Mouse (Mus musculus): ENCODE data around the gene Hoxb2. TPM values are rescaled to one million over a fixed set of nuclear protein-coding genes. Genes with fewer than 3 reads are reported as not detected.

The Hoxb2 gene
- polyA plus RNA-seq, 1 experiment from 2014 or later, result 0.10 TPM

DNA sequence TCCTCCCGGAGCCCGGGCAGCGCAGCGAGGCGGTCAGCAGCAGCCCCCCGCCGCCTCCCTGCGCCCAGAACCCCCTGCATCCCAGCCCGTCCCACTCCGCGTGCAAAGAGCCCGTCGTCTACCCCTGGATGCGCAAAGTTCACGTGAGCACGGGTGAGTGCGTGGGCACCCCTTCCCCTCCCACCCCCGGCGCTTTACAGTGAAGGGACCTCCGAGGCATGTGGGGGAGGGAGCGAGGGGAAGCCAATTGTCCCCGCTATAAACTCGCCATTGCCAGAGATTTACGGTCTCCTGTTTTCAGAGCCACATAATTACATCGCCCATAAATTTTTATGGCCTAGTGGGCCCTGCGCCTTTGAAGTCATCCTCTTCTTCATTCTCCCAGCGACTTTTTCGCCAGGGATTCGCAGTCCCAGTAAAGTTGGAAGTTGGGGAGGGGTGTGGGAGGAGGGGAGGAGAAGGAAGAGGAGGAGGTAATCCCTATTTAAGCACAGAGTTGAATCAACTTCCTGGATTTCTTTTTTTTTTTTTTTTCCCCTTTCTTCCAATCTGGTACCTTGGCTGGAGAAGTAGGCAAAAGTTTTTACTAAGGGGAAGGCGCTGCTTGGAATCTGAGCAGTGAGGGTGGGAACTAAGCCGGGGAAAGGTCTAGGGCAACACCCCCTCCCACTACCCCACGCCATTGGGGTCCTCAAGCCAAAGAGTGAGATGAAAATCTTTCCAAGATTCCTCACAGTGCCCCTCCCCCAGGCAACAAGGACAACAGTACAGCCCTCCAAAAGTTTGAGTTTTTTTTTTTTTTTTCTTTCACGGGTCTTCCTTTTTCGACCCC is 31.0 kb upstream of the Hoxb2 start:
- under 1% methylated on average over 33 of the region's 34 CpGs for WGBS
- Histone ChIP-seq H3K27ac (replicated peaks) (no peak overlapping the region), H3K4me1 (peaks cover 18% of the 10 kb centered on the region)

GRCm38 (mm10) chr11:96319910-96320309 is 30.4 kb upstream of the Hoxb2 start:
- WGBS, result under 1% methylated on average over 29 of the region's 29 CpGs
- DNase-seq (ENCODE audit: low spot score), result no peak
- peaks cover 18% of the 10 kb centered on the region for H3K4me1 ChIP-seq
- no peak overlapping the region for H3K27ac ChIP-seq (replicated peaks)
- peaks cover 100% of the 10 kb centered on the region for H3K27me3 ChIP-seq (ENCODE audit: low read depth, poor library complexity, severe bottlenecking)
- H3K4me3 ChIP-seq, result no peak overlapping the region
- H3K36me3 ChIP-seq, result no peaks in the 10 kb centered on the region
- H3K9me3 ChIP-seq (replicated peaks), result no peaks in the 10 kb centered on the region

More for the DNA sequence above, 31.0 kb upstream of the Hoxb2 start:
- H3K9me3 ChIP-seq (replicated peaks), result no peaks in the 10 kb centered on the region
- no peaks in the 10 kb centered on the region for H3K36me3 ChIP-seq
- peak overlapping the region; percentile 51 for H3K4me3 ChIP-seq
- no peak for DNase-seq (ENCODE audit: low spot score)
- H3K27me3 ChIP-seq (ENCODE audit: low read depth, poor library complexity, severe bottlenecking), result peaks cover 100% of the 10 kb centered on the region

- Histone ChIP-seq H3K27ac (replicated peaks) (no peak overlapping the region), H3K4me1 (peaks cover 18% of the 10 kb centered on the region), H3K4me3 (no peak overlapping the region), H3K9me3 (replicated peaks) (no peaks in the 10 kb centered on the region), H3K36me3 (no peaks in the 10 kb centered on the region), H3K27me3 (ENCODE audit: low read depth, poor library complexity, severe bottlenecking) (peaks cover 100% of the 10 kb centered on the region)
- WGBS, result under 1% methylated on average over 17 of the region's 17 CpGs
- peak; percentile 59 for DNase-seq (ENCODE audit: low spot score)
These were observed 29.6 kb upstream of the Hoxb2 start for GRCm38 (mm10) chr11:96320688-96321087.

DNA sequence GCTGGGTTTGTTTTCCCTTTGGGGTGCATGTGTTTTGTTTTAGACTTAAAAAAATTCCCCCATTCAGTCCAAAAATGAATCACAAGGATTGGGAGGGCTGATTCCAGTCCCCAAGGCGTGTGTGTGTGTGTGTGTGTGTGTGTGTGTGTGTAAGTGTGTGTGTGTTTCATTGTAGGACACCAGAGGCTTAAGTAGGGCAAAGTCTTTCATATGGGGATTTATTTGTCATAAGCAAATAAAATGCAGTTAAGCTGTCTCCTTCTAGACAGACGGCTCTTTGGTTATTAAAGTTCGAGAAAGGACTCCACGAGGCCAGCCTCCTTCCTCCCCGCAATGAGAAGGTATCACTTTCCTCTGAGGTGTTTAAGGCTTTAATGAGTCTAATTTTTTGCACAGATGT is 28.5 kb upstream of the Hoxb2 start:
- 11% methylated on average over 5 of the region's 5 CpGs for WGBS
- peaks cover 18% of the 10 kb centered on the region for H3K4me1 ChIP-seq
- no peak for DNase-seq (ENCODE audit: low spot score)
- peaks cover 100% of the 10 kb centered on the region for H3K27me3 ChIP-seq (ENCODE audit: low read depth, poor library complexity, severe bottlenecking)
- H3K4me3 ChIP-seq, result no peak overlapping the region
- no peaks in the 10 kb centered on the region for H3K36me3 ChIP-seq
- H3K27ac ChIP-seq (replicated peaks), result no peak overlapping the region
- no peaks in the 10 kb centered on the region for H3K9me3 ChIP-seq (replicated peaks)

GRCm38 (mm10) chr11:96322738-96323137 is 27.6 kb upstream of the Hoxb2 start:
- Histone ChIP-seq H3K36me3 (no peaks in the 10 kb centered on the region), H3K4me3 (no peak overlapping the region), H3K4me1 (peaks cover 18% of the 10 kb centered on the region), H3K9me3 (replicated peaks) (no peaks in the 10 kb centered on the region), H3K27ac (replicated peaks) (no peak overlapping the region), H3K27me3 (ENCODE audit: low read depth, poor library complexity, severe bottlenecking) (peaks cover 100% of the 10 kb centered on the region)
- no peak for DNase-seq (ENCODE audit: low spot score)
- WGBS, result 5% methylated on average over 6 of the region's 6 CpGs

DNA sequence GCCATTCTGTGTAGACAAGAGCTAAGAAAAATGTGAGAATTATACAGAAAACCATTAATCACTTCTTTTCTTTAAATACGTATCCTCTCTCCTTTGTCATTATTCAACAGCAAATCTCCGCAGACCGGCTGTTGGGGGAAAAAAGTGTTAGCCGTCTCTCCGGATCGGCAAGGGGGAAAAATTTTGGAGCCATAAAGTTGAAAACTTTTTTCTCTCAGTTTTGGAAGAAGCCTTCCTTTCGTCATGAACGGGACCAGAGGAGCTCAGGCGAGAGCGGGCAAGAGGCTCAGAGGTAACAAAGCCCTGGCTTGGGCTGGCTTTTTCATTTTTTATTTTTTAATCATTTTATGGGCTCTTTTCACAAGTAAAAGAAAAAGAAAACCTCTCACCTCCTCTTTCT is 27.2 kb upstream of the Hoxb2 start, which contains the start of gene Hoxb3:
Gene Hoxb3, plus strand, starts transcription at position 173 of the 400 bp plus-strand sequence.
- peaks cover 100% of the 10 kb centered on the region for H3K27me3 ChIP-seq (ENCODE audit: low read depth, poor library complexity, severe bottlenecking)
- no peaks in the 10 kb centered on the region for H3K9me3 ChIP-seq (replicated peaks)
- no peak within 1 kb of the TSS for H3K4me3 ChIP-seq
- H3K36me3 ChIP-seq, result no peaks in the 10 kb centered on the region
- WGBS, result 2% methylated on average over 10 of the region's 10 CpGs
- no peak for DNase-seq (ENCODE audit: low spot score)
- no peak within 1 kb of the TSS for H3K27ac ChIP-seq (replicated peaks)
- peaks cover 14% of the 10 kb centered on the region for H3K4me1 ChIP-seq

- H3K4me1 ChIP-seq, result peaks cover 6% of the 10 kb centered on the region
- no peak overlapping the region for H3K4me3 ChIP-seq
- no peaks in the 10 kb centered on the region for H3K9me3 ChIP-seq (replicated peaks)
- no peak overlapping the region for H3K27ac ChIP-seq (replicated peaks)
- WGBS, result 4% methylated on average over 5 of the region's 5 CpGs
- no peak for DNase-seq (ENCODE audit: low spot score)
- H3K36me3 ChIP-seq, result no peaks in the 10 kb centered on the region
- peaks cover 100% of the 10 kb centered on the region for H3K27me3 ChIP-seq (ENCODE audit: low read depth, poor library complexity, severe bottlenecking)
These were observed 26.2 kb upstream of the Hoxb2 start for GRCm38 (mm10) chr11:96324125-96324524.

- Histone ChIP-seq H3K4me3 (no peak overlapping the region), H3K27me3 (ENCODE audit: low read depth, poor library complexity, severe bottlenecking) (peaks cover 100% of the 10 kb centered on the region), H3K9me3 (replicated peaks) (no peaks in the 10 kb centered on the region), H3K36me3 (no peaks in the 10 kb centered on the region), H3K4me1 (peaks cover 3% of the 10 kb centered on the region; the same call in 1 of the 2 replicates), H3K27ac (replicated peaks) (no peak overlapping the region)
- no peak for DNase-seq (ENCODE audit: low spot score)
- 2% methylated on average over 8 of the region's 8 CpGs for WGBS
These were observed 25.4 kb upstream of the Hoxb2 start for GRCm38 (mm10) chr11:96324965-96325364.

DNA sequence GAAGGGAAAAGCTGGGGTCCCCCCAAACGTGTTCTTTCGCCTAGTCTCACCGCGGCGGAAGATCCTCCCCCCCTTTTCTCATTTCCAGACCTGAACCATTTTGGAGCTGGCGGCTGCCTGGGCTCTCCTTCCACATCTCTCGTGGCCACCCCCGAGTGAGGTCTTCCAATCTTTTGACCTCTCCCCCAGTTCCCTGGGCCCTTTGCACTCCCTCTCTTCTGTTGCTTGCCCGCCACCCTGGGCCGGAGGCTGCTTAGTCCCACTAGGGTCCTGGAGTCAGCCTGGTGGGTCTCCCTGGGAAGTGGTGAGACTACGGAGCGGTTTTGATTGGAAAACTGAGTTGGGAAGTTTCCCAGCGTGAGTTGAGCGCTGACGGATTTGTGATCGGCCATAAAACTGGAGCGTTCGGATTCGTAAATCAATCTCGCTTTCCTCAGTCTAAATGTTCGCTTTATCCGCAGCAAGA is 24.5 kb upstream of the Hoxb2 start:
- WGBS, result 2% methylated on average over 22 of the region's 22 CpGs
- H3K27ac ChIP-seq (replicated peaks), result no peak overlapping the region
- H3K4me1 ChIP-seq, result no peaks in the 10 kb centered on the region
- no peak for DNase-seq (ENCODE audit: low spot score)
- H3K9me3 ChIP-seq (replicated peaks), result no peaks in the 10 kb centered on the region
- no peaks in the 10 kb centered on the region for H3K36me3 ChIP-seq
- H3K4me3 ChIP-seq, result no peak overlapping the region
- H3K27me3 ChIP-seq (ENCODE audit: low read depth, poor library complexity, severe bottlenecking), result peaks cover 100% of the 10 kb centered on the region

DNA sequence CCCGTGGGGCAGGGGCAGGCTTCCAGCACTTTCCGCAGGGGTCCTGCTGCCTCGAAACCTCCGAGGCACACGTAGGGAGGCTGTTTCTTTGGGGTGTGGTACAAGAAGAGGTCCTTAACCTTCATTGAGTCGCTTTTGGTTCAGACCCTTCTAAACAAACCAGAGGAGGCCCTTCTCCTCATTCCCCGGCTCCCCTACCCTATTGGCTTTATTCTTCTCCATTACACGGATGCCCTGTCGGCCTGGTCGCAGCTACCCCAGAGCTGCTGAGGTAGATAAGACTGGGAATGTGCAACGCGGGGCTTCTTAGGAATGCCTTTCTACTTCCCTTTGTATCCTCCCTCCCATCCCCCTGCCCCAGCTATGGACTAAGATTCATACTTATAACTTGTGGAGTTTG is 23.6 kb upstream of the Hoxb2 start:
- Histone ChIP-seq H3K4me1 (no peaks in the 10 kb centered on the region), H3K9me3 (replicated peaks) (no peaks in the 10 kb centered on the region), H3K27me3 (ENCODE audit: low read depth, poor library complexity, severe bottlenecking) (peaks cover 100% of the 10 kb centered on the region), H3K27ac (replicated peaks) (no peak overlapping the region), H3K4me3 (no peak overlapping the region), H3K36me3 (no peaks in the 10 kb centered on the region)
- 2% methylated on average over 12 of the region's 12 CpGs for WGBS
- DNase-seq (ENCODE audit: low spot score), result no peak

- Histone ChIP-seq H3K9me3 (replicated peaks) (no peaks in the 10 kb centered on the region), H3K4me3 (no peak overlapping the region), H3K27ac (replicated peaks) (no peak overlapping the region), H3K36me3 (no peaks in the 10 kb centered on the region), H3K4me1 (no peaks in the 10 kb centered on the region), H3K27me3 (ENCODE audit: low read depth, poor library complexity, severe bottlenecking) (peaks cover 100% of the 10 kb centered on the region)
- WGBS, result 3% methylated on average over 7 of the region's 7 CpGs
- no peak for DNase-seq (ENCODE audit: low spot score)
These were observed 23.2 kb upstream of the Hoxb2 start for GRCm38 (mm10) chr11:96327122-96327521.

- no peaks in the 10 kb centered on the region for H3K9me3 ChIP-seq (replicated peaks)
- H3K27me3 ChIP-seq (ENCODE audit: low read depth, poor library complexity, severe bottlenecking), result peaks cover 100% of the 10 kb centered on the region
- H3K4me3 ChIP-seq, result no peak overlapping the region
- no peak overlapping the region for H3K27ac ChIP-seq (replicated peaks)
- no peaks in the 10 kb centered on the region for H3K36me3 ChIP-seq
- WGBS, result 0% methylated on average over 5 of the region's 5 CpGs
- peaks cover 3% of the 10 kb centered on the region; the same call in 1 of the 2 replicates for H3K4me1 ChIP-seq
- DNase-seq (ENCODE audit: low spot score), result no peak
These were observed 22.6 kb upstream of the Hoxb2 start for GRCm38 (mm10) chr11:96327750-96328149.

- WGBS, result 10% methylated on average over 8 of the region's 8 CpGs
- H3K27me3 ChIP-seq (ENCODE audit: low read depth, poor library complexity, severe bottlenecking), result peaks cover 100% of the 10 kb centered on the region
- H3K4me1 ChIP-seq, result peaks cover 4% of the 10 kb centered on the region; the same call in 1 of the 2 replicates
- H3K27ac ChIP-seq (replicated peaks), result no peak overlapping the region
- DNase-seq (ENCODE audit: low spot score), result no peak
- no peak overlapping the region for H3K4me3 ChIP-seq
- H3K36me3 ChIP-seq, result no peaks in the 10 kb centered on the region
- H3K9me3 ChIP-seq (replicated peaks), result no peaks in the 10 kb centered on the region
These were observed 21.7 kb upstream of the Hoxb2 start for GRCm38 (mm10) chr11:96328605-96329004.
